Mouse (Mus musculus) mature B cell (primary cell): ENCODE measurements around the gene Slc12a6.

ENCODE experiments used
- in situ Hi-C: fragments of 300-500 bp; cut with MboI; formaldehyde crosslinking; loops from 2 replicates; pipeline ENCODE4 v1.14.3; 2019

Slc12a6 gene

GRCm38 (mm10) chr2:112391346-112392000, 125.8 kb downstream of the Slc12a6 start:
- in situ Hi-C loops = no loop called here

- in situ Hi-C loops = no loop called here
Measured at GRCm38 (mm10) chr2:112392689-112393088, 127.1 kb downstream of the Slc12a6 start.

- in situ Hi-C loops = no loop called here
Measured at GRCm38 (mm10) chr2:112393958-112394357, 128.3 kb downstream of the Slc12a6 start.

- in situ Hi-C loops = no loop called here
Measured at GRCm38 (mm10) chr2:112396649-112397048, 131.0 kb downstream of the Slc12a6 start.

GRCm38 (mm10) chr2:112407030-112407429, 141.4 kb downstream of the Slc12a6 start:
- in situ Hi-C loops = no loop called here
